Mouse (Mus musculus) kidney, embryonic 16.5 days (tissue): ENCODE results near the gene Rnf38. TPM values are rescaled to one million over a fixed set of nuclear protein-coding genes. Genes with fewer than 3 reads are reported as not detected.

Source experiments
- ATAC-seq: fragments of 200-750 bp; cut with Nextera tagmentation; 2 replicates; pipeline ENCODE4 v1.8.0; 2017; ENCODE audit warnings: moderate TSS enrichment; ENCODE audit not compliant: low FRiP score, low TSS enrichment
- H3K27ac ChIP-seq: fragments of 300-500 bp; sonication (generic); 2 replicates; pipeline ENCODE4 v1.5.1; 2014; ENCODE audit warnings: low read length
- H3K27me3 ChIP-seq: fragments of 300-500 bp; sonication (generic); 2 replicates; pipeline ENCODE4 v1.6.1; 2014; ENCODE audit warnings: low read length, control low read depth, mixed read lengths; ENCODE audit not compliant: insufficient read depth
- H3K36me3 ChIP-seq: fragments of 300-500 bp; sonication (generic); 2 replicates; pipeline ENCODE4 v1.6.1; 2014; ENCODE audit warnings: low read length, control low read depth, mixed read lengths; ENCODE audit not compliant: insufficient read depth
- H3K4me1 ChIP-seq: fragments of 300-500 bp; sonication (generic); 2 replicates; pipeline ENCODE4 v1.6.1; 2014; ENCODE audit warnings: low read length, control low read depth, mixed read lengths; ENCODE audit not compliant: insufficient read depth
- H3K4me2 ChIP-seq: fragments of 300-500 bp; sonication (generic); replicated peaks from 2 replicates; pipeline ENCODE4 v1.6.1; 2014; ENCODE audit warnings: low read depth, low read length
- H3K4me3 ChIP-seq: fragments of 300-500 bp; sonication (generic); 2 replicates; pipeline ENCODE4 v1.5.1; 2014; ENCODE audit warnings: mild to moderate bottlenecking, low read length
- H3K9ac ChIP-seq: fragments of 300-500 bp; sonication (generic); replicated peaks from 2 replicates; pipeline ENCODE4 v1.6.1; 2014; ENCODE audit warnings: low read length
- H3K9me3 ChIP-seq: fragments of 300-500 bp; sonication (generic); 2 replicates; pipeline ENCODE4 v1.6.1; 2016; ENCODE audit warnings: low read length, control low read depth
- WGBS: fragments of 180-500 bp; shearing (Covaris S2); extraction: QIAGEN DNeasy Blood & Tissue Kit; methylation state at CpG from one replicate; pipeline ENCODE4 v1.1.7; 2014; 5-methylcytosine and 5-hydroxymethylcytosine counted together
- polyA plus RNA-seq: library from polyadenylated mRNA; unstranded; fragments of >200 nt; fragmentation: Nextera tagmentation; extraction: Ambion mirVana; gene quantifications from 2 replicates; pipeline ENCODE4 v1.2.1, GENCODE M21; 2015

The Rnf38 gene
- polyA plus RNA-seq, 1 experiment from 2014 or later = 20.2 TPM

DNA sequence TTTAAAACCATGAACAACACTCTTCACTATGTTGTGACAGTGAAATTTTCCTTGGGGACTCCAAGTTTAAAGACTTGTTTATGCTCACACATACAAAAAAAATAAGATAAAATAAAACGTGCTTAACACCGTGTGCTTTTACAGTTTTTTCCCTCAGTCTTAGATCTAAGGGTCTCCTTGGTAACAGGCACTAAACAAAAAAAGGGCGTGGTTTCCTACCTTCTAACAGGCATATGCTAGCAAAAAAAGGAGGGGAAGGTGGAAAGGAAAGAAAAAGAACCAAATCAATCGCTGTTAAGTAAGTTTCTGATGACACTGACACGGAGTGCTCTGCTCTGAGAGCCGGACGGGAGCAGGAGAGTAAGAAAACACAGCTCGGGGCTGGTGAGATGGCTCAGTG, 73.8 kb downstream of the Rnf38 start:
- no peak overlapping the region for H3K4me2 ChIP-seq
- WGBS = 74% methylated on average over 8 of the region's 8 CpGs
- no peak for ATAC-seq
- no peaks in the 10 kb centered on the region for H3K36me3 ChIP-seq
- no peak overlapping the region for H3K4me3 ChIP-seq
- no peaks in the 10 kb centered on the region for H3K27me3 ChIP-seq
- peaks cover 26% of the 10 kb centered on the region for H3K4me1 ChIP-seq
- no peak overlapping the region for H3K27ac ChIP-seq
- no peaks in the 10 kb centered on the region for H3K9me3 ChIP-seq
- H3K9ac ChIP-seq = no peak overlapping the region

DNA sequence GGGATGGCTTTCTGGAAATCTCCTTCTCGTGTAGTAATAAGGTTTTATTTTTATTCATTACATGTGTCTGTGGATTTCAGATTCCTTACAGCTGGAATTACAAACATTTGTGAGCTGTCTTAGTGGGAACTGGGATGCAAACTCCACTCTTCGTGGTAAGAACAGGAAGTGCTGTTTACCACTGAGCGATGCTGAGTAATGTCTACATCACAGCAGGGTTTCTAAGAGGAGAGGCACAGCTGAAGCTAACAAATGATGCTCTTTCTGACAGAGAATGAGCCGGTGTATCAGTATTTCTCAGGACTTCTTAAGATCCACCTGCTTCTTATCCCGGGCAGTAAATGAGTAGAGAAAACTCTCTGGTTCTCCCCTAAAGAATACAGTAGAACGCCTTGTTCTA, 77.1 kb downstream of the Rnf38 start:
- Histone ChIP-seq H3K9me3 (no peaks in the 10 kb centered on the region), H3K4me3 (no peak overlapping the region), H3K36me3 (no peaks in the 10 kb centered on the region), H3K4me2 (no peak overlapping the region), H3K4me1 (peaks cover 5% of the 10 kb centered on the region), H3K27me3 (no peaks in the 10 kb centered on the region), H3K27ac (no peak overlapping the region), H3K9ac (no peak overlapping the region)
- WGBS = 81% methylated on average over 6 of the region's 6 CpGs
- no peak for ATAC-seq

DNA sequence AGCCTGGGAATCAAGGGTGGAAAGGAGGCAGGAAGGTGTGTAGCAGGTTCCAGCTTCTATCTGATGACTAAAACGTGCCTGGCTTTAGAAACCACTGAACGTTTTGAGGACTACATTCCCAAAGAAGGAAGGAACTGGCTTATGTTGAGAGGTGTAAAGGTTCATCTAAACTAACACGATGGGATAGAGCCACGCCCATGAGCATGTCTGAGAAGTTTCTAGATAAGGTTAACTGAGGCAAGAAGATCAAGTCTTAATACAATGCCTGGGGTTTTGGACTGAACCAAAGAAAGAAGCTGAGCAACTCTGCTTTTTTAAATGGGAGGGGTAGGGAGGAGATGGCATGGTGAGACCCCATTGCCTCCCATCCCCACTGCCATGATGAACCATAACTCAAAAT, 78.7 kb downstream of the Rnf38 start:
- peaks cover 3% of the 10 kb centered on the region; the same call in 1 of the 2 replicates for H3K36me3 ChIP-seq
- no peaks in the 10 kb centered on the region for H3K9me3 ChIP-seq
- WGBS = 84% methylated on average over 4 of the region's 4 CpGs

DNA sequence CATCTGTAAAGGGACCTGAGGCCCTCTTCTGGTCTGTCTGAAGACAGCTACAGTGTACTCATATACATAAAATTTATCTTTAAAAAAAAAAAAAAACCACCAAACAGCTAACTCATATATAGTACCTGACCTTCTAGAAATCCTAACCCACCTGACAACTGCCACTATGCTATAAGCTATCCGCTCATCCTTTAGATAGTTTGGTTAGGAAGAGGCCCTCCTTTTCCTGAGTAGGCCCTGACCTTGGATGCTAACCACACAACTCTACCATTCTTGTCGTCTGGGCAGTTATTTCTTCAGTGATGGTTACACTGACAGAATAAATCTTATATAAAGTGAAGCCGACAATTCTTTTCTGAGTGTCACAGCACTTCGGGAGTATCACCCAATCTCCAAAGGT, 80.7 kb downstream of the Rnf38 start:
- H3K4me2 ChIP-seq = no peak overlapping the region
- H3K4me3 ChIP-seq = no peak overlapping the region
- no peaks in the 10 kb centered on the region for H3K9me3 ChIP-seq
- WGBS = 83% methylated on average over 4 of the region's 4 CpGs
- no peak overlapping the region for H3K9ac ChIP-seq
- H3K27me3 ChIP-seq = no peaks in the 10 kb centered on the region
- peaks cover 10% of the 10 kb centered on the region; the same call in 1 of the 2 replicates for H3K36me3 ChIP-seq
- no peak for ATAC-seq
- H3K27ac ChIP-seq = no peak overlapping the region
- H3K4me1 ChIP-seq = no peaks in the 10 kb centered on the region

More for the DNA sequence above, 78.7 kb downstream of the Rnf38 start:
- Histone ChIP-seq H3K27ac (no peak overlapping the region), H3K4me3 (no peak overlapping the region), H3K9ac (no peak overlapping the region), H3K4me1 (no peaks in the 10 kb centered on the region), H3K4me2 (no peak overlapping the region), H3K27me3 (no peaks in the 10 kb centered on the region)
- no peak for ATAC-seq

DNA sequence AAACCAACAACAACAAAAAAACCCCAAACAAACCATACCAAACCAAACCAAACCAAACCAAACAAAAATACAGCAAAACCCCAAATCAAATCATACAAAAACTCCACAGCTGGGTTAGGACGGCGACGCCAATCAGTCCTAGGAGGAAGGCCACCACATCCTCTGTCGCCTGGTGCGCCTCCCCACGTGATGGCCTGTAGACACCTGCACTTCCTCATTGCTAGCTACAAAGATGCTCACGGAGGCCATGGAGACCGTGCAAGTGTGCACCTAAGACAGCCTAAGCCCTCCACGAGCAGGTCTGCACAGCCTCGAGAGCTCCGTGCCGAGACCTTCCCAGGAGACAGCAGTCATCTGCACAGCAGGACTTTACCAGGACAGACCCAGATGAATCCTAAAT, 106.8 kb downstream of the Rnf38 start:
- H3K27me3 ChIP-seq = no peaks in the 10 kb centered on the region
- no peaks in the 10 kb centered on the region for H3K9me3 ChIP-seq
- no peak overlapping the region for H3K4me2 ChIP-seq
- ATAC-seq = no peak
- no peak overlapping the region for H3K27ac ChIP-seq
- H3K4me1 ChIP-seq = no peaks in the 10 kb centered on the region
- H3K4me3 ChIP-seq = no peak overlapping the region
- H3K9ac ChIP-seq = no peak overlapping the region
- WGBS = 95% methylated on average over 12 of the region's 12 CpGs
- peaks cover 45% of the 10 kb centered on the region for H3K36me3 ChIP-seq

DNA sequence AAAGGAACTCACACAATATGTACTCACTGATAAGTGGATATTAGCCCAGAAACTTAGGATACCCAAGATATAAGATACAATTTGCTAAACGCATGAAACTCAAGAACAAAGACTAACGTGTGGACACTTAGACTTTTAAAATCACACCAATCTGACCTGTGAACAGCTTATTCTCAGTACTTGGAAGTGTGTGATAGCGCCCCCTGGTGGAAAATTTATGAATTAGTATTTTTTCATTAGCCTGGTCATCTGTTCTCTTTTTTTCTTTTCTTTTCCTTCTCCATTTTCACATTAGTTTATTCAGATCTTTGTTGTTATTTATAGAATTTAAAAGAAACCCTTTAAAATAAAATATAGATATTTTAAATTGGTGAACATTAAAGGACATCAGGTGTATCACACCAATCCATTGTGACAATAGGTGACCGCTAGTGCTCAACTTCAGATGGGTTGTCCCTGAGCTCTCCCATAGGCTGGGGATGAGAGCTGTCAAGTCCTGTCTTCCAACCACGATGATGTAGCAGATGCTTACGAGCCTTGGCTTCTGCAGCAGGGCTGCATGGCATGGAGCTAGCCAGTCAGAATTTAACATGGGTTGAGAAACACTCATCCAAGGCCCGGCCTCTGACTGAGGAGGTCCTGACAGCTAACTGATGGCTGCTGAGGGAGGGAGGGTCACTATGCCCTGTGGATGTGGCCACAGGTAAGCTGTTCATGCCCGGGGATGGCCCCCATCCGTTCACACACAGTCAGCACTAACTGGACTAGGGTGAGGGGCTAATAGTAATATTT, 114.0 kb downstream of the Rnf38 start:
- H3K27me3 ChIP-seq = no peaks in the 10 kb centered on the region
- no peaks in the 10 kb centered on the region; the same call in 1 of the 2 replicates for H3K36me3 ChIP-seq
- no peak overlapping the region for H3K27ac ChIP-seq
- no peaks in the 10 kb centered on the region for H3K9me3 ChIP-seq
- no peak overlapping the region for H3K4me3 ChIP-seq
- no peak overlapping the region for H3K4me2 ChIP-seq
- ATAC-seq = peak; percentile 39; the same call in 1 of the 2 replicates
- WGBS = 52% methylated on average over 9 of the region's 9 CpGs
- no peak overlapping the region for H3K9ac ChIP-seq
- H3K4me1 ChIP-seq = no peaks in the 10 kb centered on the region

DNA sequence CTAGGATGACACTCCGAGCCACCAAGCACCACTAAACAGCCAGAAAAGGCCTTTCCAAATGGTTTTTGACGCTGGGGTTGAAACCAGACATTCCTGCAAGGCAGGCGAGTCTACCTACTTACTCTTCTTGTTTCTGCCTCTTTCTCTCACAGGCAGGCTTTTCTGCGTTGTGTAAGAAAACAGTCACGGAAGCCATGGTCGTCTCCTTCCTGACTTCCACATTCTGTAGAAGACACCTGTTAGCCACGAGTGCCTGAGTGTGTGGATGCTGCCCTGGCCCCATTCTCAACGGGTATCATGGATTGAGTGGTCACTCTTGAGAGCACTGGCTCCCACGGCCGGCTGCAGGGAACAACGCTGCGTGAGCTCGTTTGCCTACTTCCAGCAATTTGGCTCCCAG, 118.5 kb downstream of the Rnf38 start:
- no peak for ATAC-seq
- Histone ChIP-seq H3K27ac (no peak overlapping the region), H3K4me2 (no peak overlapping the region), H3K36me3 (no peaks in the 10 kb centered on the region), H3K9me3 (no peaks in the 10 kb centered on the region), H3K4me3 (no peak overlapping the region), H3K9ac (no peak overlapping the region), H3K27me3 (no peaks in the 10 kb centered on the region), H3K4me1 (peaks cover 20% of the 10 kb centered on the region; the same call in 1 of the 2 replicates)
- WGBS = 76% methylated on average over 13 of the region's 13 CpGs

DNA sequence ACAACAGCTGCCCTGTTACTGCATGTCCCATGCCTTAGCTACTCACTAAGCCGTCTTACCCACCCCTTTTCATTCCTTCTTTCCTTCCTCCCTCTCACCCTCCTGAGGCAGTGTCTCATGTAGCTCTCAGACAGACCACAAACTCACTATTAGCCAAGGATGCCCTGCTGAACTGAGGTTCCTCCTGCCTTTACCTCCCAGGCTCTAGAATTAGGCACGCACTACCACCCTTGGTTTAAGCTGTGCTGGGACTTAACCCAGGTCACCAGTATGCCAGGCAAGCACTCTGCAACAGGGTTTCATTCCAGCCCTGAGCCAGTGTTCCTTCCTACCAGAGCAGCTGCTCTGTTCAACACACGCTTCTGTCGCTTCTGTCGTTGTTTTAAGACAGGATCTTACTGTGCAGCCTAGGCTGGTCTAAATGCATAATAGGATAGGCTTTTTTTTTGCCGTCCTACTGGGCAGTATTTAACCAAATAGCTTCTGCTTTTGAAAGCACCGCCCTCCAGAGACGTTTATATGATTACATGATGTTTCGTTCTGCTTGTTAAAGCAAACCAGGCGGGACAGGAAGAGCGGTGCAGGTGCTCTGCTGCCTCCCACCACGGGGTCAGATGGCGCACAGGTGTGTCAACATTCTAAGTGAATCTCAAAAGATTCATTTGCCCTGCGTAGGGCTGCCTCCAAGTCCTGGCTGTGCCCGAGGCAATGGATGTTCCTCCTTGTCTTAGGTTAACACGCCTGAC, 120.0 kb downstream of the Rnf38 start:
- no peaks in the 10 kb centered on the region for H3K9me3 ChIP-seq
- 0 out of 2 replicates have a peak overlapping the region, but pooled peaks have one; percentile 2 for H3K4me3 ChIP-seq
- no peaks in the 10 kb centered on the region for H3K27me3 ChIP-seq
- H3K27ac ChIP-seq = no peak overlapping the region
- ATAC-seq = no peak
- H3K9ac ChIP-seq = peak overlapping the region; percentile 32
- H3K4me2 ChIP-seq = peak overlapping the region; percentile 25
- 27% methylated on average over 16 of the region's 16 CpGs for WGBS
- H3K4me1 ChIP-seq = peaks cover 20% of the 10 kb centered on the region; the same call in 1 of the 2 replicates
- H3K36me3 ChIP-seq = no peaks in the 10 kb centered on the region

DNA sequence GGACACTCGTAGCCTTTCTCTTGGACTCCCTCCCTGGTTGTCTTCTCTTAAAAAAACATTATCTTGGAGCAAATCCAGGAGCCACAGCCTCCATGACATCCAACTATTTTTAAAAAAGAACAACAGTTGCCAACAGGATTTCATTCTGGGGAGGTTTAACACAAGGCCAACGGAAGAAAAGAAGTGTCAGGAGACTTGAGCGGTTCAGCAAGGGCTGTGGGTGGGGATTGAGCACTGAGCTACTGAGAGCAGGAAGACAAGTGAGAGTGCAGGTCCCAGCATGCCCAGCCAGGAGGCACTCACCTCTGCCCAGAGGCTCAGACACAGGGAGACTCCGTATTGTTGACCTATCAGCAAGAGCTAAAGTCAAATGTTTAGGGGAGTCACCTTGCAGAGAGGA, 120.8 kb downstream of the Rnf38 start:
- H3K9ac ChIP-seq = no peak overlapping the region
- no peaks in the 10 kb centered on the region for H3K36me3 ChIP-seq
- WGBS = 24% methylated on average over 4 of the region's 4 CpGs
- H3K27me3 ChIP-seq = no peaks in the 10 kb centered on the region
- ATAC-seq = peak; percentile 51; the same call in 1 of the 2 replicates
- no peaks in the 10 kb centered on the region for H3K9me3 ChIP-seq
- peaks cover 20% of the 10 kb centered on the region; the same call in 1 of the 2 replicates for H3K4me1 ChIP-seq
- no peak overlapping the region for H3K4me2 ChIP-seq
- no peak overlapping the region for H3K4me3 ChIP-seq
- 0 out of 2 replicates have a peak overlapping the region, but pooled peaks have one; percentile 39 for H3K27ac ChIP-seq

DNA sequence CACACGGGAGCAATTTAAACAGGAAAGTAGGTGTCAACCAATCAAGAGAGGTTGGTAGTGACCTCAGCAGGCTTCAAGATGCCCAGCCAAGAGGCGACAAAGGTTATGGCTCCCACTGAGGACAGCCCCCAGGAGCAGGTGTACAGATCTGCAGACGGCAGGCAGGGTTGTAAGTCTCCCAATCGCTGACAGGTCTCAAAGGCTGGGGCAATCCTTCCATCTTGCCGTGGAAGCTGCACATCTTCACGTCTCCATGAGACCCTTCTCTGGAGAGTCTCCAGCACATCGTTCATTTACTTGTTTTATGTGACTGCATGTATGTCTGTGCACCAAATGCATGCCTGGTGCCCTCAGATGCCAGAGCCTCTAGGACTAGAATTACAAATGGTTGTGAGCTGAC, 122.8 kb downstream of the Rnf38 start:
- Histone ChIP-seq H3K9me3 (no peaks in the 10 kb centered on the region), H3K4me3 (no peak overlapping the region), H3K4me1 (peaks cover 33% of the 10 kb centered on the region), H3K27me3 (no peaks in the 10 kb centered on the region), H3K36me3 (no peaks in the 10 kb centered on the region), H3K9ac (no peak overlapping the region), H3K27ac (no peak overlapping the region), H3K4me2 (no peak overlapping the region)
- WGBS = 59% methylated on average over 7 of the region's 7 CpGs
- no peak for ATAC-seq
